Mouse (Mus musculus) heart, embryonic 10.5 days (tissue): ENCODE measurements around the gene Gm7534. TPM values are rescaled to one million over a fixed set of nuclear protein-coding genes. Genes with fewer than 3 reads are reported as not detected.
A peak's percentile ranks its signal among the peaks of the same experiment; 100 is the strongest.

ENCODE experiments used
- DNase-seq: peaks from one replicate; pipeline ENCODE4 v3.0.0-alpha.2; 2017; ENCODE audit warnings: low spot score
- H3K27ac ChIP-seq: fragments of 300-500 bp; sonication (generic); 2 replicates; pipeline ENCODE4 v1.5.1; 2016; ENCODE audit warnings: mild to moderate bottlenecking
- H3K27me3 ChIP-seq: fragments of 300-500 bp; sonication (generic); 2 replicates; pipeline ENCODE4 v1.6.1; 2016; ENCODE audit warnings: mild to moderate bottlenecking; ENCODE audit not compliant: poor library complexity, insufficient read depth, severe bottlenecking
- H3K36me3 ChIP-seq: fragments of 300-500 bp; sonication (generic); 2 replicates; pipeline ENCODE4 v1.6.1; 2016; ENCODE audit warnings: mild to moderate bottlenecking, moderate library complexity
- H3K4me1 ChIP-seq: fragments of 300-500 bp; sonication (generic); 2 replicates; pipeline ENCODE4 v1.6.1; 2016; ENCODE audit warnings: mild to moderate bottlenecking
- H3K4me3 ChIP-seq: fragments of 300-500 bp; sonication (generic); 2 replicates; pipeline ENCODE4 v1.5.1; 2016; ENCODE audit warnings: mild to moderate bottlenecking, moderate library complexity
- H3K9me3 ChIP-seq: fragments of 300-500 bp; sonication (generic); 2 replicates; pipeline ENCODE4 v1.6.1; 2016; ENCODE audit warnings: mild to moderate bottlenecking, moderate library complexity
- WGBS: fragments of 180-500 bp; shearing (Covaris S2); methylation state at CpG from one replicate; pipeline ENCODE4 v1.1.7; 2016; 5-methylcytosine and 5-hydroxymethylcytosine counted together
- polyA plus RNA-seq: library from polyadenylated mRNA; unstranded; fragments of >200 nt; fragmentation: Nextera tagmentation; extraction: Ambion mirVana; gene quantifications from 2 replicates; pipeline ENCODE4 v1.2.1, GENCODE M21; 2016

Gene Gm7534
- polyA plus RNA-seq, 1 experiment from 2014 or later: not detected

- Histone ChIP-seq H3K4me1 (peaks cover 20% of the 10 kb centered on the region), H3K27me3 (peaks cover 54% of the 10 kb centered on the region), H3K4me3 (peak within 1 kb of the TSS; percentile 59), H3K9me3 (no peaks in the 10 kb centered on the region), H3K36me3 (no peaks in the 10 kb centered on the region), H3K27ac (peak within 1 kb of the TSS; percentile 74)
- DNase-seq: no peak
- WGBS: 1% methylated on average over 18 of the region's 18 CpGs
Observed at GRCm38 (mm10) chr4:134238279-134238651, 35.5 kb upstream of the Gm7534 start, which contains the start of gene Cnksr1. Gene Cnksr1 (minus strand): TSS chr4:134238399.

DNA sequence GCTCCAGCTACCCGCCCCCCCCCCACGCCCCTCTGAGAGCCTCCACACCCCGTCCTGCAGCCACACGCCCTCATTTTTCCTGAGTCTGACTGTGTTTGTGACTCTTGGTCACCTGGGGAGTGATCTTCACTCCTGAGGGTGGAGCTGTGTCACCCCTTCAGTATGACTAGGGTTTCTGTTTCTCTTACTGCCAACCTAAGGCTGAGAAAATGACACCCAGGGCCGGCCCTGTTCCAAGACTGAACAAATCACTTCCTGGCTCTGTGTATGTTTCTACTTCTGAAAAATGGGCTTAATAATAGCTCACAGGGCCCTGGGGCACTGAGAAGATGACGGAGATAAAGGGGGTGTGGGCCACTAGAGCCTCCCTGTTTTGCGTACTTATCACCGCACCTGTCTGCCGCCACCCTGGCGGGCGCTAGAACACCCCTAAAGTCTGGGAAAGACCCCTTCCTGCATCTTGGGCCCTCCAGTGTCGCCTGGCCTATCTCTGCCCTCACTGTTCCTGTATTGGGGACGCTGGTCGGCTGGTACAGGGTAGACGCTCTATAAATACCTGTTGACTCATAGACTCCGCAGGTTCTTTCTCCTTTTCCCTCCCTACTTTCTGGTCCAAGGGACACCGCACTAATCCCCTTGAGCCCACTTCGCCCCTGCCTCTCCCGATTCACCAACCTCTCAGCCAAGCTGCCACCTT is 34.9 kb upstream of the Gm7534 start:
- Histone ChIP-seq H3K27ac (peak overlapping the region; percentile 74), H3K36me3 (no peaks in the 10 kb centered on the region), H3K4me1 (peaks cover 20% of the 10 kb centered on the region), H3K9me3 (no peaks in the 10 kb centered on the region), H3K4me3 (peak overlapping the region; percentile 59), H3K27me3 (peaks cover 60% of the 10 kb centered on the region)
- 12% methylated on average over 18 of the region's 19 CpGs for WGBS
- no peak for DNase-seq

DNA sequence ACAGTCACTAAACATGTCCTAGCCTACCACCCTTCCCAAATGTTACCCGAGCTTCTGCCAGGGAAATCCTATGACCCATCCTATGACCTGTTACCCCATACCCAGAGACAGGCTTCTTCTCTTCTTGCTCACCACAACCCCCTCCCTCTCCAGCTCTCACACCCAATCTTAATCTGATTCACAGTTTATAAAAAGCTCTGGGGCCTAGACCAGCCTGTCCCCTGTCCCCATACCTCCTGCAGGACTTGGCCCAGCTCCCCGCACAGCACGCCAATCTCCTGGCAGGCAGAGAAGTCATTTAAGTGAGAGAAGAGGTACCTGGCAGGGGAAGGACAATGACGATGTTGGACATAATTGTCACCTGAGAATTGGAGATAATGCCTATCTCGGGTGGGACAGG is 32.1 kb upstream of the Gm7534 start:
- H3K27me3 ChIP-seq: peaks cover 68% of the 10 kb centered on the region
- H3K4me1 ChIP-seq: peaks cover 24% of the 10 kb centered on the region
- no peak for DNase-seq
- no peak overlapping the region for H3K4me3 ChIP-seq
- no peaks in the 10 kb centered on the region for H3K36me3 ChIP-seq
- H3K9me3 ChIP-seq: no peaks in the 10 kb centered on the region
- no peak overlapping the region for H3K27ac ChIP-seq
- WGBS: 71% methylated on average over 5 of the region's 5 CpGs

DNA sequence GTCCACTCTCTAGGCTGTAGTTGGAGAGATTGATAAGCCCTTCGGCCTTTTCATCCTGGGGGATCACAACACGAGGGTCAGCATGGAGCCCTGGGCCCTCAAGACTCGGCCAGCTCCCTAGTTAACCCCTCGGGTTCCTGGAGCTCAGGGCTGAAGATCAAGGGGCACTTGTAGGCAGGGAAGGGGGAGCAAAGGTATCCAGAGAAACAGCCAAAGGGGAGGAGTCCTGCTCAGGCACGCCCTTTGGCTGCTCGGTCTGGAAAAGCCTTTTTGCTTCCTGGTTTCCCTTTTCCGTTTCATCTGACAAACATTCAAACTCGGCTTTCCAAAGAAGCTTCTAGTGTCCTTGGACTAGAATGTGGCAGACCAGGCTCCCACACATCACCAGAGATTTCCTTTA is 27.6 kb upstream of the Gm7534 start:
- Histone ChIP-seq H3K9me3 (no peaks in the 10 kb centered on the region), H3K4me3 (no peak overlapping the region), H3K36me3 (no peaks in the 10 kb centered on the region), H3K27ac (no peak overlapping the region), H3K27me3 (peaks cover 38% of the 10 kb centered on the region), H3K4me1 (peaks cover 8% of the 10 kb centered on the region)
- no peak for DNase-seq
- WGBS: 22% methylated on average over 8 of the region's 8 CpGs

DNA sequence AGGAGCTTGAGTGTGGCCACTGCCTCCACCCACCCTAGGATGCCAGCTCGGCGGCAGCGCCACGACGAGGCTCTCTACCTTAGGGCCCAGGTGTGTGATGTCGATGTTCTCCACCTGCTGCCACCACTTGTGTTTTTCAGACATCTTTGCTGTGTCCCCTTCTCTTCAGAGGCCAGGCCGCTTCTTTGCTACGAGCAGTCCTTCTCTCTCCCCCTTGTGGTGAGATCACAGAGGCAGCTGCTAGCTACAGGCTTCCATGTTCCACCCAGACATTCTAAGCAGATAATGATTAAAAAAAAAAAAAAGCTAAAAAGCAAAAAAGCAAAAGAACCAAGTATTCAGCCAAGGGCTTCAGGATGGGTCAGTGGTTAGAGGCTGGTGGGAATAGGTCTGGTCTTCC is 24.4 kb upstream of the Gm7534 start, which contains the start of gene Catsper4:
TSS of gene Catsper4 (minus strand) at position 190 of the 400 bp plus-strand sequence.
- H3K36me3 ChIP-seq: no peaks in the 10 kb centered on the region
- DNase-seq: no peak
- H3K4me1 ChIP-seq: peaks cover 10% of the 10 kb centered on the region
- no peaks in the 10 kb centered on the region for H3K9me3 ChIP-seq
- WGBS: 72% methylated on average over 8 of the region's 8 CpGs
- no peak within 1 kb of the TSS for H3K27ac ChIP-seq
- H3K27me3 ChIP-seq: peaks cover 8% of the 10 kb centered on the region
- no peak within 1 kb of the TSS for H3K4me3 ChIP-seq

- WGBS: 61% methylated on average over 11 of the region's 11 CpGs
- Histone ChIP-seq H3K36me3 (no peaks in the 10 kb centered on the region), H3K9me3 (no peaks in the 10 kb centered on the region), H3K4me1 (0 out of 2 replicates have a peak, but pooled peaks cover 9% of the 10 kb centered on the region), H3K4me3 (no peak overlapping the region), H3K27me3 (0 out of 2 replicates have a peak, but pooled peaks cover 4% of the 10 kb centered on the region), H3K27ac (no peak overlapping the region; the same call in 1 of the 2 replicates)
- no peak for DNase-seq
Observed at GRCm38 (mm10) chr4:134222793-134223600, 20.2 kb upstream of the Gm7534 start.

GRCm38 (mm10) chr4:134206488-134207053 is 3.8 kb upstream of the Gm7534 start:
- Histone ChIP-seq H3K9me3 (no peaks in the 10 kb centered on the region), H3K27me3 (no peaks in the 10 kb centered on the region), H3K4me3 (no peak overlapping the region), H3K36me3 (no peaks in the 10 kb centered on the region), H3K27ac (no peak overlapping the region), H3K4me1 (peaks cover 10% of the 10 kb centered on the region)
- no peak for DNase-seq
- WGBS: 53% methylated on average over 6 of the region's 6 CpGs

DNA sequence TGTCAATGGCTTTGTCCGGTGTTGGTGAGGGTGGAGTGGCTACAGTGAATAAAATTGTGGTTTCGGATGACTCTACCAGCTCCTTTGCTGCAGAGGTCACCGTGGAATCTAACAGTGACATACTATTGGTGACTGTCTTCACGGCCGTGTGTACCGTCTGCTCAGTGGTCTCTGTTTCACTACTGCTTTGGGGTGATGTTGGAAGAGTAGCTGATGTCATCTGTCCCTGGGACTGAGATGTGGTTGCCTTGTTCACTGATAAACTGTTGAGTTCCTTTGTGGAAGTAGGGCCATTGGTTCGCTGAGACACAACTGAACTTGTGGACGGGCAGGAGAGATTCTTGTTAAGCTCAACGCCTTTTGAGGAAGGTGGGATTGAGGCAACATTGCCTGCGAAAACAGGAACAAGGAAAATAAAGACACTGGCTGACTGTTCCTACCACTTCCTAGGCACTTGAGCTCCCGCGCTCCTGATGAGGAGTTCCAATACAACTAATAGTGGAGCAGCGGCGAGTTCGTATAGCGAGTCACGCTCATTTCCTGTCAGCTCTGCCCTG is 614 bp upstream of the Gm7534 start:
- no peak for DNase-seq
- Histone ChIP-seq H3K27me3 (no peaks in the 10 kb centered on the region), H3K27ac (no peak overlapping the region), H3K9me3 (no peaks in the 10 kb centered on the region), H3K4me3 (no peak overlapping the region), H3K36me3 (no peaks in the 10 kb centered on the region), H3K4me1 (peaks cover under 1% of the 10 kb centered on the region)
- WGBS: 75% methylated on average over 17 of the region's 17 CpGs

- Histone ChIP-seq H3K4me3 (no peak overlapping the region), H3K9me3 (no peaks in the 10 kb centered on the region), H3K4me1 (no peaks in the 10 kb centered on the region), H3K36me3 (no peaks in the 10 kb centered on the region), H3K27ac (no peak overlapping the region), H3K27me3 (no peaks in the 10 kb centered on the region)
- 82% methylated on average over 2 of the region's 2 CpGs for WGBS
- no peak for DNase-seq
Observed at GRCm38 (mm10) chr4:134199371-134199770, 3.4 kb downstream of the Gm7534 start.

DNA sequence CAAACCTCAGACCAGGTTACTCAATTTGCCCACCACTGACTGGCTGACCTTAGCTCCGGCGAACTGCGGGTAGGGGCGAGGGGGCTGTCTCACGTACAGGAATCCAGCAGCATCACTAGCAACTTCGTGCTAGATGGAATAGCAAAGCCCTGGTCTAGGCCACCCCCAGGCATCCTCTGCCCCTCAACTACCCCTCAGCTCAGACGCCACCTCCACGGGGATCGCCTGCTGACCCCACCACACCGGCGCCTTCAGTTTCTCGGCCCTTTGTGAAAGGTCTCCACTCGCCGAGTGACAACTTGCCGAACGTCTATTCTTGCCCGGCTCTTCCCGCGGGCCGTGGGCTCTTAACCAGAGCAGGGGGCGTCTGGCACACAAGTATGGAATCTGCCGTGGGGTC is 16.5 kb downstream of the Gm7534 start:
- WGBS: 1% methylated on average over 22 of the region's 22 CpGs

DNA sequence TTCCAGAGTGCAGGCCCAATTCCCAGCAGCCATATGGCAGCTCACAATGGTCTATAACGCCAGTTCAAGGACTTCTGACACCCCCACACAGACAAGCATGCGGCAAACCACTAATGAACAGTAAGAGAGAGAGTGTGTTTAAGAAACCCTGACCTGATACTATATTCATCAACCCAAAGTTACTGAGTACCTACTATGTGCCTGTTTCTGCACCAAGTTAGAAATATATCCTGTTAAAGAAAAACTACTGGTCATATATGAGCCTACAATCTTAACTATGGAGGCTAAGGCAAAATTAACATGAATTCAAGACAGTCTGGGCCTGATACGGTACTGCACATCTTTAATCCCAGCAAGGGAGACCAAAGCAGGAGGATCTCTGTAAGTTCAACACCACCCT is 17.2 kb downstream of the Gm7534 start:
- H3K27ac ChIP-seq: peak overlapping the region; percentile 7; the same call in 1 of the 2 replicates
- 80% methylated on average over 3 of the region's 3 CpGs for WGBS
- no peaks in the 10 kb centered on the region for H3K9me3 ChIP-seq
- H3K4me3 ChIP-seq: peak overlapping the region; percentile 81
- DNase-seq: no peak
- H3K36me3 ChIP-seq: peaks cover 5% of the 10 kb centered on the region; the same call in 1 of the 2 replicates
- H3K4me1 ChIP-seq: peaks cover 27% of the 10 kb centered on the region
- H3K27me3 ChIP-seq: no peaks in the 10 kb centered on the region

More for the DNA sequence above, 16.5 kb downstream of the Gm7534 start:
- peaks cover 1% of the 10 kb centered on the region; the same call in 1 of the 2 replicates for H3K36me3 ChIP-seq
- no peak for DNase-seq
- H3K4me3 ChIP-seq: peak overlapping the region; percentile 81
- no peaks in the 10 kb centered on the region for H3K9me3 ChIP-seq
- H3K4me1 ChIP-seq: peaks cover 20% of the 10 kb centered on the region
- H3K27ac ChIP-seq: peak overlapping the region; percentile 91
- no peaks in the 10 kb centered on the region for H3K27me3 ChIP-seq

DNA sequence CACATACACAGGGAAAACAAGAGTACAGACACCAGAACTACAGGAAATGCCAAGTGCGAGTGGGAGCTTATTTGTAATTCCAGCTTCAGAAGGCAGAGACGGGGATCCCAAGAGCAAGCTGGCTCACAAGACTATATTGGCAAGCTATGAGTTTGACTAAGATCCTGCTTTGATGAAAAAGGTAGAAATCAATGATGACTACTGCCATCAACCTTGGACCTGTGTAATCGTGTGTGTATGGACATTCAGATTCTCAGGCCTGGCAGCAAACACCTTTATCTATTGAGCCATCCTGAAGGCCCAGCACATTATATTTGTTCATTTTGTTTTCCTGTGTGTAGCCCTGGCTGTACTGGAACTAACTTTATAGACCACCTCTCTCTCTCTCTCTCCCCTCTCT is 19.1 kb downstream of the Gm7534 start:
- peaks cover 5% of the 10 kb centered on the region; the same call in 1 of the 2 replicates for H3K36me3 ChIP-seq
- peaks cover 27% of the 10 kb centered on the region for H3K4me1 ChIP-seq
- DNase-seq: no peak
- H3K4me3 ChIP-seq: no peak overlapping the region
- H3K27me3 ChIP-seq: no peaks in the 10 kb centered on the region
- no peaks in the 10 kb centered on the region for H3K9me3 ChIP-seq
- no peak overlapping the region for H3K27ac ChIP-seq
- WGBS: 81% methylated on average over 3 of the region's 3 CpGs
